In genomic region chr1:131116430-131117011, GRCm38 (mm10) we compare ENCODE assay signal across 9 mouse cellular contexts. TPM values are rescaled to one million over a fixed set of nuclear protein-coding genes. Genes with fewer than 3 reads are reported as not detected.
DNase-seq lines count a peak whose midpoint lies in the region; ATAC-seq and TF ChIP-seq lines count a peak whose summit lies in the region.
"Had no signal": no experiment of that assay in that cellular context is flagged by ENCODE, and none has a peak within 500 bp of the region (broad histone marks: within the 10 kb centered on the region; RNA-seq: fewer than 3 reads in every experiment).

No protein-coding gene starts in this region.

- DNase-seq in lung, embryonic 14.5 days, result peak; percentile 26
- DNase-seq in lung, postnatal 36 days, result no peak
- DNase-seq in frontal cortex, adult 2 months (ENCODE audit: extremely low spot score in 1 of 2, low spot score in 1 of 2), result peak; percentile 80 to 84
- DNase-seq in natural killer cell, adult 2 months (ENCODE audit: low spot score in 2 of 2), result no peak
- no peak for DNase-seq in thymus, postnatal 25 days
- DNase-seq in lung, postnatal 10 days, result no peak

- no peak overlapping the region for H3K9ac ChIP-seq in lung, embryonic 14.5 days
- H3K9ac ChIP-seq in intestine, embryonic 15.5 days, result no peak overlapping the region
- 0 out of 2 replicates have a peak overlapping the region, but pooled peaks have one; percentile 6 for H3K9ac ChIP-seq in neural tube, embryonic 13.5 days

- no peak for ATAC-seq in lung, embryonic 14.5 days (ENCODE audit: insufficient read depth)
- no peak for ATAC-seq in intestine, embryonic 15.5 days
- peak; percentile 66; the same call in 1 of the 2 replicates for ATAC-seq in neural tube, embryonic 13.5 days (ENCODE audit: low read depth)

- no peak overlapping the region; the same call in 1 of the 2 replicates for H3K27ac ChIP-seq in lung, embryonic 14.5 days (ENCODE audit: low read depth)
- H3K27ac ChIP-seq in intestine, embryonic 15.5 days, result peak overlapping the region; percentile 54; the same call in 1 of the 2 replicates
- peak overlapping the region; percentile 84 for H3K27ac ChIP-seq in neural tube, embryonic 13.5 days (replicated peaks)

- no peak for TF ChIP-seq CTCF in lung, embryonic 14.5 days (IDR thresholded peaks at IDR 0.05; ENCODE audit: low read depth)

- WGBS in lung, embryonic 14.5 days, result 63% methylated on average over 13 of the region's 13 CpGs
- 71% methylated on average over 13 of the region's 13 CpGs for WGBS in intestine, embryonic 15.5 days
- 37% methylated on average over 13 of the region's 13 CpGs for WGBS in neural tube, embryonic 13.5 days

- H3K9me3 ChIP-seq in lung, embryonic 14.5 days (ENCODE audit: low read depth, low read length), result no peaks in the 10 kb centered on the region
- no peaks in the 10 kb centered on the region for H3K9me3 ChIP-seq in intestine, embryonic 15.5 days
- H3K9me3 ChIP-seq in neural tube, embryonic 13.5 days, result no peaks in the 10 kb centered on the region

- H3K27me3 ChIP-seq in lung, embryonic 14.5 days (ENCODE audit: insufficient read depth, low read length), result no peaks in the 10 kb centered on the region
- no peaks in the 10 kb centered on the region for H3K27me3 ChIP-seq in intestine, embryonic 15.5 days (replicated peaks)
- no peaks in the 10 kb centered on the region for H3K27me3 ChIP-seq in neural tube, embryonic 13.5 days

- no peaks in the 10 kb centered on the region for H3K36me3 ChIP-seq in lung, embryonic 14.5 days (ENCODE audit: insufficient read depth)
- no peaks in the 10 kb centered on the region for H3K36me3 ChIP-seq in intestine, embryonic 15.5 days
- no peaks in the 10 kb centered on the region for H3K36me3 ChIP-seq in neural tube, embryonic 13.5 days

- no peak overlapping the region for H3K4me3 ChIP-seq in lung, embryonic 14.5 days (ENCODE audit: low read depth, low read length)
- no peak overlapping the region for H3K4me3 ChIP-seq in intestine, embryonic 15.5 days (replicated peaks)
- no peak overlapping the region for H3K4me3 ChIP-seq in neural tube, embryonic 13.5 days
- H3K4me3 ChIP-seq: myocyte had no signal

- no peak overlapping the region for H3K4me2 ChIP-seq in lung, embryonic 14.5 days
- H3K4me2 ChIP-seq in intestine, embryonic 15.5 days (replicated peaks), result no peak overlapping the region
- peak overlapping the region; percentile 18; the same call in 1 of the 2 replicates for H3K4me2 ChIP-seq in neural tube, embryonic 13.5 days

- H3K4me1 ChIP-seq in lung, embryonic 14.5 days (ENCODE audit: insufficient read depth), result no peaks in the 10 kb centered on the region
- H3K4me1 ChIP-seq in intestine, embryonic 15.5 days (replicated peaks), result peaks cover 5% of the 10 kb centered on the region
- peaks cover 8% of the 10 kb centered on the region for H3K4me1 ChIP-seq in neural tube, embryonic 13.5 days (replicated peaks)

RNA-seq across cellular contexts. Expression of gene Mapkapk2, which starts 18.9 kb away (rescaled TPM):
- polyA plus RNA-seq in lung, embryonic 14.5 days (2014; fragmentation: Nextera tagmentation; extraction: Ambion mirVana), result 63.6 and 72.3 TPM in 2 replicates
- 27.6 and 28.6 TPM in 2 replicates for polyA plus RNA-seq in frontal cortex, adult 2 months (2012; rRNA removed)
- polyA plus RNA-seq in intestine, embryonic 15.5 days (2015; fragmentation: Nextera tagmentation; extraction: Ambion mirVana), result 42.6 and 44.5 TPM in 2 replicates
- polyA plus RNA-seq in neural tube, embryonic 13.5 days (2015; fragmentation: Nextera tagmentation; extraction: Ambion mirVana), result 22.3 and 22.7 TPM in 2 replicates

RNA-seq across cellular contexts. Expression of gene Dyrk3, which starts 21.6 kb away (rescaled TPM):
- 3.9 and 4.3 TPM in 2 replicates for polyA plus RNA-seq in lung, embryonic 14.5 days (2014; fragmentation: Nextera tagmentation; extraction: Ambion mirVana)
- polyA plus RNA-seq in frontal cortex, adult 2 months (2012; rRNA removed), result 4.9 and 5.0 TPM in 2 replicates
- polyA plus RNA-seq in intestine, embryonic 15.5 days (2015; fragmentation: Nextera tagmentation; extraction: Ambion mirVana), result 3.5 and 4.1 TPM in 2 replicates
- polyA plus RNA-seq in neural tube, embryonic 13.5 days (2015; fragmentation: Nextera tagmentation; extraction: Ambion mirVana), result 12.8 and 17.3 TPM in 2 replicates

RNA-seq across cellular contexts. Expression of gene Eif2d, which starts 36.5 kb away (rescaled TPM):
- polyA plus RNA-seq in lung, embryonic 14.5 days (2014; fragmentation: Nextera tagmentation; extraction: Ambion mirVana), result 58.0 and 63.5 TPM in 2 replicates
- 52.9 and 54.2 TPM in 2 replicates for polyA plus RNA-seq in frontal cortex, adult 2 months (2012; rRNA removed)
- polyA plus RNA-seq in intestine, embryonic 15.5 days (2015; fragmentation: Nextera tagmentation; extraction: Ambion mirVana), result 53.0 and 55.1 TPM in 2 replicates
- polyA plus RNA-seq in neural tube, embryonic 13.5 days (2015; fragmentation: Nextera tagmentation; extraction: Ambion mirVana), result 47.9 and 50.4 TPM in 2 replicates

Comparison
In these comparisons a context has a peak if more than half of its experiments do, and no peak if none do; other contexts are left out.
1. DNase-seq: peak in lung, embryonic 14.5 days (single experiment) and frontal cortex, adult 2 months (2 of 2); none in lung, postnatal 36 days (single experiment), natural killer cell, adult 2 months (0 of 2), thymus, postnatal 25 days (single experiment) and lung, postnatal 10 days (single experiment).